Mouse (Mus musculus) gastrocnemius, adult 2 months (tissue): ENCODE data around the gene Ccdc153. TPM values are rescaled to one million over a fixed set of nuclear protein-coding genes. Genes with fewer than 3 reads are reported as not detected.

Experiments used
- DNase-seq: peaks from one replicate; pipeline ENCODE4 v3.0.0; 2022
- H3K27ac ChIP-seq: fragments of 200-600 bp; 2 replicates; pipeline ENCODE4 v1.8.1; 2022; ENCODE audit warnings: mild to moderate bottlenecking
- H3K4me3 ChIP-seq: fragments of 200-600 bp; 2 replicates; pipeline ENCODE4 v1.8.1; 2022; ENCODE audit warnings: mild to moderate bottlenecking, moderate library complexity
- CTCF ChIP-seq: fragments of 200-600 bp; IDR thresholded peaks from 2 replicates; pipeline ENCODE4 v1.8.1; 2022; ENCODE audit warnings: antibody characterized with exemption, mild to moderate bottlenecking, moderate library complexity
- intact Hi-C: fragments of 180-260 bp; cut with DNase I; formaldehyde crosslinking; loops from one replicate; pipeline ENCODE4 v1.15.1; 2025
- total RNA-seq, 2 experiments: library from RNA; stranded (reverse); gene quantifications; 2 replicates each; pipeline ENCODE4 v1.2.3; 2021

The Ccdc153 gene
- total RNA-seq, 2 experiments from 2014 or later, result not detected

DNA sequence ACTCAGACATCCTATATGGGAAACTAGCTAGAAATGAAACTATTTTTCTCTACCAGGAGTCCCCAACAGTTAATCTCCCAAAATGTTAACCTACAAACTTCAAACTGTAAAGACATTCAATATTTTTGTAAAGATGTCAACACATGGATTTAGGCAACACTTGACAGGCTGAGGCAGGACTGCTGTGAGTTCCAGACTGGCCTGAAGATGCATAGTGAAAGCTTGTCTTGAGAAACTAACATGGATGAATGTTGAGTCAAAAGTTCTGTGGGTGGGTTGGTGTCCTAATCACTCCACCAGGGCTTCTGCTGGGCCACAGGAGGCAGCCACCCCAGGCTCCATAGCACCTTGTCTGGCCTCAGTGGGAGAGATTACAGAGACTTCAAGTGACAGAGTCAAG, 8.9 kb upstream of the Ccdc153 start:
- Histone ChIP-seq H3K4me3 (peak overlapping the region; percentile 5; the same call in 1 of the 2 replicates), H3K27ac (no peak overlapping the region)
- intact Hi-C loops, result loop anchor here (10.0 kb wide), 2 partner anchors 57 to 247 kb away; no protein-coding TSS in a partner anchor

DNA sequence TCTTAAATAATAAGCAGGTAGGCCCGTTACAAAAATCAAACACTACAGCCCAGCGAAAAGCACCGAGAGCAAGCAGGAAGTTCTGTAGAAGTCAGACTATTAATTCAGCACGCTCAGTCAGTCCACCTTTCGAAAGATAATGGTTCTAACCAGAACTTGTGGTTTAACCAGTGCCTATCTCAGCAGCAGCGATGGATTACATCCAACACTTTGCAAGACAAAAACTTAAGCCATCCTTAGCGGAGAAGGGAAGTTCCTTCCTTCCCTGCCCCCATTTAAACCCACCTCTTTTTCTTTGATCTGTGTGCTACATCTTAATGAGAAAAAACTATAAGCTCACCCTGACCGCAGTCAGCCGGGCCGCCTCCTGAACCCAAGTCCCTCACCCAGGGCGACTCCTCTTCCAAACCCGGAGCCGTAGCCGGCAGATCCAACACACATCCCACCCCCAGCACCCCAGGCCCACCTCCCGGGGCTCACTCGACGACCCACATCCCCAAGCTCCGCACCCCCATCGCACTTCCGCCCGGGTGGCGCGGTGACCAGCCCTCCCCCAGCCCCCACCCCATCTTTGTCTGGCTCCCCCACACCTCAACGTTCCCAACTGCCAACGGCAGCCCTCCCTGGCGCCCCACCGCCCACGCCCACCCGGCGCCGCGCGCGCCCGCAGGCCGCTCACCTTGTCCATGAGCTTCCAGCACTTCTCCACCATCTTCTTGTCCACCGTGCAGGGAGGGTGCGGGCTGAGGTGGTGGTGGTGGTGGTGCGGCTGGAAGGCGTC, 7.3 kb upstream of the Ccdc153 start:
- intact Hi-C loops, result loop anchor here (10.0 kb wide), 2 partner anchors 58 to 248 kb away; no protein-coding TSS in a partner anchor
- DNase-seq, result no peak
- no peak for TF ChIP-seq CTCF
- Histone ChIP-seq H3K4me3 (peak overlapping the region; percentile 99), H3K27ac (peak overlapping the region; percentile 92)

More for the DNA sequence above, 8.9 kb upstream of the Ccdc153 start:
- no peak for TF ChIP-seq CTCF
- DNase-seq, result no peak

DNA sequence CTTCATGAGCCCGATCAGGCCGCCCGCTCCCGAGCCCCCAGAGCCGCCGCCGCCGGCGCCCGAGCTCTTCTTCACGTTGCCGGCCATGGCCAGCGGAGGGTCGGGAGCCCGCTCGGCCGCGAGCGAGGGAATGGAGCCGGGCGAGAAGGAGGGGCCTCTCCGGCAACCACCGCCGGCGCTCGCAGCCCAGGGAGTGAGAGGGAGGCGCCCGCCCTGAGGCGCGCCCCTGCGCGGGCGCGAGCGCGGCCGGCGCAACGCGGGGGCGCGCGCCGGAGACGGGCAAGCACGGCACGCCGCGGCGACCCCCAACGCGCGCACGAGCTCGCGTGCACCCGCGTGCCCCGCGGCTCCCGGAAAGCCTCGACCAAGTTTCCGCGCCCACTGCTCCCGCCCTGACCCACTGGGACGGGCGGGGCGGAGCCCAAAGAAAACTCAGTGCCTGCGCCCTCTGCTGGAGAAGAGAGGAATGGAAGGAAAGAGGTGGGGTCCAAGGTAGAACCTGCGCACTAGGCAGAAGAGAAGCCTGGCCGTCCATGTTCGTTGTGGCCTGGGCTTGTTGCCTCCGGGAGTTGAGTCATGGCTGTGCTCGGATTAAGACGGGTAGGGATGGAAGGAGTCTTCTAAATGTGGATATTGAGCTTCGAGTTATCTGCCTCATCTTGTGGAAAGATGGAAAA, 6.5 kb upstream of the Ccdc153 start, which contains the start of gene Cbl:
TSS of gene Cbl (minus strand) at position 248 of the 677 bp plus-strand sequence.
- Histone ChIP-seq H3K27ac (peak within 1 kb of the TSS; percentile 92), H3K4me3 (peak within 1 kb of the TSS; percentile 99)
- intact Hi-C loops, result loop anchor here (10.0 kb wide), 2 partner anchors 59 to 249 kb away; no protein-coding TSS in a partner anchor
- TF ChIP-seq CTCF, result peak; percentile 97
- peak; percentile 98 for DNase-seq

DNA sequence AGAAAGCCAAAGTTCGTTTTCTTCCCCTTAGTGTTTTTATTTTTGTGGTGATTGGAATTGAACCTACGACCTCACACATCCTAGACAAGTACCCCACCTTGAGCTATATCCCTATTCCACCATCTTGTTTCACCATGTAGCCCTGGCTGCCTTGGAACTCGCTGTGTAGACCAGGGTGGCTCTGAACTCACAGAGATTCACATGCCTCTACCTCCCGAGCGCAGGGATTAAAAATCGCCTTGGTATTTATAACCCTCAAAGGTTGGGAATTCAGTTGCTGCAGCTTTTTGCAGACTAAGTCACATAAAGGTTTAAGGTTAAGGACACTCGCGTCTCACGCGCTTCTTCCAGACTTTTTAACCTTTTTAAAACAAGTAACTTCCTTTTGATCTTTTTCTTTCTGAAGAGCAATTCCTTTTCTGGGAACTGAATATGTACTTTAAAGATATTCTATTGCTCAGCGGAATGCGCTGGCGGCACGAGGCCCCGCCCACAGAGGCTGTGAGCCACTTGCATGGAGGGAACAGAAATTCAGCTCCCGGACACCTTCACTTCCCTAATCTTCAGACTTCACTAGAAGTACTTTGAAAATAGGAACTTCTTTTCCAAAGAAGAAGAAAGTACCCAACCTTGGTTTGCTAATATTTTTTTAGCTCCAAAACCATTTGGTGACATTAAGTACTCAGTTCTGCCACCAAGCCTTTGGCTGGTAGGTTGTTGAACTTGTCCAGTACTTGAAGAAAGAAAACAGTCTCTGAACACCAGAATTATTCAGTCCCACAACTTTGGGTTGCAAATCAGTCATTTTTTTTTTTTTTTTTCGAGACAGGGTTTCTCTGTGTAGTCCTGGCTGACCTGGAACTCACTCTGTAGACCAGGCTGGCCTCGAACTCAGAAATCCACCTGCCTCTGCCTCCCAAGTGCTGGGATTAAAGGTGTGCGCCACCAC, 5.7 kb upstream of the Ccdc153 start:
- Histone ChIP-seq H3K27ac (peak overlapping the region; percentile 92), H3K4me3 (peak overlapping the region; percentile 99)
- no peak for TF ChIP-seq CTCF
- DNase-seq, result peak; percentile 67
- intact Hi-C loops, result loop anchor here (10.0 kb wide), 2 partner anchors 60 to 250 kb away; no protein-coding TSS in a partner anchor

DNA sequence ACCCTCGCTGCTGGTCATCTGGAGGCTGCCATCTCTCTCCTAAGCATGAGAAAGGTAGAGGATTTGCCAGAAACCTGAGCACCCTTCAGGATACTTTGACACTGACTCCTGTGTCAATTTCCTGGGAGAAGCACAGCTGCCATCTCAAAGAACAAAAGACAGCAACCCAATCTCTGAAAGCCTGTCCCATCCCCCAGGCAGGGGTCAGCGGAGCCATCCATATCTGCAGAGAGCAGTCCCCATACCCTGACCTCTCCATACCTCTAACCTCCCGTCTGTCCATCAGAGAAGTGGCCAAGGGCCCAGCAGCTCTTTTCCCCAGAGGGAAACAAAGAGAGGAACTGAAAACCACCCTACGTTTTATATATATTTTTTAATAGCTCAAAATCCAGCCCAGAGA, 3.9 kb upstream of the Ccdc153 start:
- Histone ChIP-seq H3K27ac (no peak overlapping the region), H3K4me3 (no peak overlapping the region)

DNA sequence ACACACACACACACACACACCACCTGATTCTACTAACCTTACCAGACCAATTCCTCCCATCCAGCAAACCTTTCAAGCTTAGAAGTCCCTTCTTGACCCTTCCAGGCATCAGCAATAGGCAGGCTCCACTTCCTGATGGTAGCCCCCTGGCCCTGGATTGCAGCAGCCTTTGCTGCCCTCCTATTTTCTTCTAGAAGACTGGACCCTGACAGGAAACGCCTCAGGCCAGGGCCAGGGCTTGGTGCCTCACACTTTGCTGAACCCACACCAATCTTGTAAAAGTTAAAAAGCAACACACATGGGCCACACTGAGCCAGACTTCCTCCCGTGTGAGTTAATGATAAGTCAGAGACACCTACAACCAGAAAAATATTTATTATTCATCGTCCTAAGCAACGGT, 3.3 kb upstream of the Ccdc153 start:
- no peak for DNase-seq
- intact Hi-C loops, result loop anchor here (10.0 kb wide), 2 partner anchors 62 to 252 kb away; no protein-coding TSS in a partner anchor
- no peak overlapping the region for H3K4me3 ChIP-seq
- H3K27ac ChIP-seq, result no peak overlapping the region
- no peak for TF ChIP-seq CTCF

More for the DNA sequence above, 3.9 kb upstream of the Ccdc153 start:
- DNase-seq, result no peak
- TF ChIP-seq CTCF, result no peak
- intact Hi-C loops, result loop anchor here (10.0 kb wide), 2 partner anchors 62 to 252 kb away; no protein-coding TSS in a partner anchor

DNA sequence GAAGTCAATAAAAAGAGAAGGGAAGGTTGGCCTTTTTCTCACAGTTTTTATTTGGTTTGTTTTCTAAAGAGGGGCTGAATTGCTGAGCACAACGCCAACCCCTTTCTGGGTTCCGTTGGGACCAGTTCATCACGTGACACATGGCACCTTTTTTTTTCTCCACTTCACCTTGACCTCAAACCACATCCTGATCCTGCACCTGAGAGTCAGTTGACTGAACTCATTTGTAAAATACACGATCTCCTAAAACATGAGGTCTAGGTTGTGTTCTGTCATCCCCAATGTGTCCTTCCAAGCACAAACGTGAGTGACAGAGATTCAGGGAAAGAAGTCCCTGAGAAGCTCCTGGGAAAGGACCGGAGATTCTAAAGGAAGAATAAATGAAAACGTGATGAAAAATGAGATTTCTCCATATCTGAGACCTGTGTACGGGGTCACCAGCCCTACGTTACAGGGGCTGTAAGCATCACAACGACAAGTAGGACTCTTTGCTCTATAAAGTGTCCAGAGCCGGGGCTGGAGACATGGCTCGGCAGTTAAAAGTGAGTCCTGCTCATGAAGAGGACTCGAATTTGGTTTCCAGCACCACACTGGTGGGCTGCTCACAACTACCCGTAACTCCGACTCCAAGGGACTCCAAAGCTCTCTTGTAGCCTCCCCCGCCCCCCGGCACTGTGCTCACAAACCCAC, 1.8 kb upstream of the Ccdc153 start:
- Histone ChIP-seq H3K4me3 (no peak overlapping the region), H3K27ac (no peak overlapping the region)
- no peak for DNase-seq
- intact Hi-C loops, result loop anchor here (1.0 to 10.0 kb wide), 3 partner anchors 31 to 254 kb away; no protein-coding TSS in a partner anchor
- no peak for TF ChIP-seq CTCF

DNA sequence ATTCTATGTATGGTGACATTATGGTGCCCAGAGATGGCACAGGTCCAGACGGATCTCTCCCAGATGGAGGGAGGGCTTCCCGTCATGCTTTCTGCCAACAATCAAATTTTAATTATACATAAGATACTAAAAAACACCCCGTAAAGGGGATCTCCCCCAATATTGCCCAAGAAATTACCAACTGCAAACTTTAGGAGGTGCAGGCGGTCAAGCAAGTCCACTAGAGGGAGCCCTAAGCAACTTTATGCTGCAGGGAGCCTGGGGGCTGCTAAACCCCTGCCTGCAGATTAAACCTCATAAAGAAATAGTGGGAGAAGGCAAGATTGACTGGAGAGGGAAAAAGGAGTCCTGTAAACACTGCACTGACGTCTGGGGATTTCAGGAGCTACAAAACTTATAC, 1.0 kb upstream of the Ccdc153 start:
- DNase-seq, result peak; percentile 61
- peak; percentile 94 for TF ChIP-seq CTCF
- no peak overlapping the region for H3K4me3 ChIP-seq
- intact Hi-C loops, result loop anchor here (1.0 to 10.0 kb wide), 3 partner anchors 30 to 255 kb away; no protein-coding TSS in a partner anchor
- H3K27ac ChIP-seq, result no peak overlapping the region

DNA sequence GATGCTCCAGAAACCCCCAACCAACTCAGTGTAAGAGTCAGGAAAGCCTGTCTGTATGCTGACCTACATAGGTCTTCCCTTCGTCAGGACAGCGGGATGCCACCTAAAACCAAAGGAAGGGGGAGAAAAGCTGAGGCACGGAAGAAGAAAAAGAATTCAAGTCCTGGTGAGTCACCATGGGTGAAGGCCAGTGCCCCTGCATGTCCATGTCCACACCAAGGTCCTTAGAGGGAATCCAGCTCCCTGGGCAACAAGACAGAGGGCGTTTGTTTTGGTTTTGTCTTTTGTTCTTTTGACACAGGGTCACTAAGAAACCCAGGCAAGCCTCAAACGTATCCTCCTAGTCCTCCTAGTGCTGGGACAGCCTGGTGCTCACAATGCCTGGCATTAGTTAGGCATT, 435 bp downstream of the Ccdc153 start:
- intact Hi-C loops, result no loop called here
- Histone ChIP-seq H3K4me3 (no peak overlapping the region), H3K27ac (no peak overlapping the region)
- no peak for TF ChIP-seq CTCF
- no peak for DNase-seq

DNA sequence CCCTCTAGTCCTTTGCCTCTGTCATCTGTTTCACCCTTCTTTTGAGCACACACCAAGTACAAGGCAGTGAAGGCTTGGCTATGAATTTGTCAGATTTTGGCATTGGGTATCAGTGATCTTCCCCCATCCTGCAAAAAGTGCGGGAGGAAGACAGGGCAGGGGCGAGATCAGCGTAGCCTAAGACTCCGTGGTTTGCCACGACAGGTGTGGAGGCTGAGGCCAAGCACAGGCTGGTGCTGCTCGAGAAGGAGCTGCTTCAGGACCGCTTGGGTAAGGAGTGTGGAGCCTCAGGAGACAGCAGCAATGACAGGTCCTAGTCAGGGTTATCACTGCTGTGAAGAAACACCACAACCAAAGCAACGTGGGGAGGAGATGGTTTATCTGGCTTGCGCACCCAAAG, 942 bp downstream of the Ccdc153 start:
- DNase-seq, result no peak
- Histone ChIP-seq H3K4me3 (no peak overlapping the region), H3K27ac (no peak overlapping the region)
- no peak for TF ChIP-seq CTCF
- intact Hi-C loops, result no loop called here

DNA sequence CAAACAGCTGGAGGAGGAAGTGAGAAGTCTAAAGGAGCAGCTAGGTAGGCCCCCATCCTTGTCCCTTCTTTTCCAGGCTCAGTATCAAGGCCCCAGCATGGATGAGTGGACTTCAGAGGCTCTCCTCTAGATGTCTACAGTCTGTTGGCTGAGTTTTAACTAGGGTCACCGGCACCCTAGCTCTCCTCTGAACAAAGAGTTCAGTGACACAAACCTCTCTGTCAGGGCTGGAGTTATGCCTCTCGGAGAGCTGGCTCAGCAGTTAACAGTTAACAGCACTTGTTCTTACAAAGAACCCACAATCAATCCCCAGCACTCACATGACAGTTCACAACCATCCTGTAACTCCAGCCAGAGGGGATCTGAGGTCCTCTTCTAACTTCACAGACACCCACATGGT, 3.1 kb downstream of the Ccdc153 start:
- no peak for TF ChIP-seq CTCF
- Histone ChIP-seq H3K27ac (no peak overlapping the region), H3K4me3 (no peak overlapping the region)
- no peak for DNase-seq
- intact Hi-C loops, result no loop called here
